In genomic region chr5:133774116-133774515, GRCm38 (mm10) we compare ENCODE assay signal across 28 mouse cellular contexts.
"Had no signal": no experiment of that assay in that cellular context is flagged by ENCODE, and none has a peak within 500 bp of the region (broad histone marks: within the 10 kb centered on the region; RNA-seq: fewer than 3 reads in every experiment).

No protein-coding gene starts in this region.

- H3K4me1 ChIP-seq: embryonic facial prominence, embryonic 10.5 days; embryonic facial prominence, embryonic 12.5 days; embryonic facial prominence, embryonic 13.5 days; embryonic facial prominence, embryonic 15.5 days; forebrain, embryonic 10.5 days; forebrain, embryonic 12.5 days; forebrain, embryonic 13.5 days; forebrain, embryonic 15.5 days had no signal

- H3K36me3 ChIP-seq: embryonic facial prominence, embryonic 10.5 days; embryonic facial prominence, embryonic 12.5 days; embryonic facial prominence, embryonic 13.5 days; embryonic facial prominence, embryonic 15.5 days; forebrain, embryonic 10.5 days; forebrain, embryonic 12.5 days; forebrain, embryonic 15.5 days had no signal

- H3K9me3 ChIP-seq: embryonic facial prominence, embryonic 10.5 days; embryonic facial prominence, embryonic 12.5 days; embryonic facial prominence, embryonic 13.5 days; embryonic facial prominence, embryonic 15.5 days; forebrain, embryonic 10.5 days; forebrain, embryonic 12.5 days; forebrain, embryonic 13.5 days; forebrain, embryonic 15.5 days had no signal

- H3K4me2 ChIP-seq: embryonic facial prominence, embryonic 12.5 days; embryonic facial prominence, embryonic 13.5 days; embryonic facial prominence, embryonic 15.5 days; forebrain, embryonic 12.5 days; forebrain, embryonic 13.5 days; forebrain, embryonic 15.5 days had no signal

- DNase-seq: cerebellum, adult 18-20 months; cerebellum, adult 2 months; cerebellum, adult 8-10 months; cerebellum, adult 9-10 months; cerebellum, adult 9-11 months; cerebellum, postnatal 10 days; cerebellum, postnatal 14 days; cerebellum, postnatal 25 days; cerebellum, postnatal 36 days; embryo, embryonic 11 days; forebrain, postnatal 0 days; gastrocnemius, adult 2 months; gastrocnemius, postnatal 10 days; gastrocnemius, postnatal 14 days; gastrocnemius, postnatal 25 days; gastrocnemius, postnatal 36 days; heart, adult 11 months had no signal

- H3K27ac ChIP-seq: embryonic facial prominence, embryonic 10.5 days; embryonic facial prominence, embryonic 12.5 days; embryonic facial prominence, embryonic 13.5 days; embryonic facial prominence, embryonic 15.5 days; forebrain, embryonic 10.5 days; forebrain, embryonic 12.5 days; forebrain, embryonic 13.5 days; forebrain, embryonic 15.5 days; gastrocnemius, adult 2 months had no signal

- H3K4me3 ChIP-seq: embryonic facial prominence, embryonic 10.5 days; embryonic facial prominence, embryonic 12.5 days; embryonic facial prominence, embryonic 13.5 days; embryonic facial prominence, embryonic 15.5 days; erythroblast, embryonic 14.5 days; forebrain, embryonic 10.5 days; forebrain, embryonic 12.5 days; forebrain, embryonic 13.5 days; forebrain, embryonic 15.5 days; gastrocnemius, adult 2 months had no signal

- H3K27me3 ChIP-seq: embryonic facial prominence, embryonic 12.5 days; embryonic facial prominence, embryonic 13.5 days; embryonic facial prominence, embryonic 15.5 days; forebrain, embryonic 12.5 days; forebrain, embryonic 13.5 days; forebrain, embryonic 15.5 days had no signal

- ATAC-seq: forebrain, embryonic 13.5 days; forebrain, embryonic 14.5 days; forebrain, embryonic 15.5 days; forebrain, embryonic 16.5 days; forebrain, postnatal 0 days had no signal

- H3K9ac ChIP-seq: embryonic facial prominence, embryonic 12.5 days; embryonic facial prominence, embryonic 13.5 days; embryonic facial prominence, embryonic 15.5 days; forebrain, embryonic 12.5 days; forebrain, embryonic 13.5 days; forebrain, embryonic 15.5 days; forebrain, postnatal 0 days had no signal
